Mouse (Mus musculus): ENCODE results near the gene Chkb.

DNA sequence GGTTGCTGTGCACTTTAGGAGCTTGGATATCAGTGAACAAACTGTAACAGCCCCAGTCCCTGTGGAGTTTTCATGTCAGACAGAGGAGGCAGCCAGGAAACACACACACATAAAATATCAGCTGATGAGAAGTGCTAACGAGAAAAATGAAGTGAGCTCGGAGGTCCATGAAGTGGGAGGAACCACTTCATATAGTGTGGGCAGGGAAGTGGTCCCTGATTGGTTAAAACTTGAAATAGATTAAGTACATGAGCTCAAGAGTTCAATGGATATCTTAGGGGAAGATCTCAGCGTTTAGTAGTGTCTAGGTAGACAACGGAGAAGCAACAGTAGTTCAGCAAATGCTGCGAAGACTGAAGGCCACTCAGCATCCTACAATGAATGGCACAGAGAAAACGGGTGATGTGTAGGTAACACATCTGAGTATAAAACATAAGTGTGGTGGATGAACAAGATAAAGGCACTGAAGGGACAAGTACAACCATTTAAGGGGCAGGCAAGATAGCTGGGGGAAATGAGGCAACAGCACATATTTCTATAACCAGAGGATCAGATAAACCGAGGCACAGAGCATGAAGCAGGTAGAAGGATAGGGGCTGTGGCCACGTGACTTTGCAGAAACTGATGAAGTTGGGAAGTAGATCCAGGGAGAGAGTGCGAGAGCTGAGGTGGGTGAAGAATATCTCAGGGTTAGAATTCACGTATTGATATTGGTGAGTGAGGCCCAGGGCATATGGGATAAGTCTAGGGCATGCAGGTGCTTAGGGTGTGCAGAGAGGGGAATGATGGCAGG, 24.7 kb downstream of the Chkb start:
- TF ChIP-seq CTCF (IDR thresholded peaks at IDR 0.05; ENCODE audit: borderline replicate concordance, control insufficient read depth, extremely low read depth, insufficient read depth, low read length, poor library complexity) (no peak), POLR2A (IDR thresholded peaks at IDR 0.05; ENCODE audit: control insufficient read depth, extremely low read depth, insufficient read depth, low read length, poor library complexity) (no peak)

All from thymus, adult 2 months (tissue).